Mouse (Mus musculus): Measurements from ENCODE around the gene Slc39a11.
"Not testable (repeated sequence)": the region's sequence is repeated elsewhere in the genome, so short reads cannot be mapped to it uniquely, and the experiment has no call there.

Slc39a11 gene

DNA sequence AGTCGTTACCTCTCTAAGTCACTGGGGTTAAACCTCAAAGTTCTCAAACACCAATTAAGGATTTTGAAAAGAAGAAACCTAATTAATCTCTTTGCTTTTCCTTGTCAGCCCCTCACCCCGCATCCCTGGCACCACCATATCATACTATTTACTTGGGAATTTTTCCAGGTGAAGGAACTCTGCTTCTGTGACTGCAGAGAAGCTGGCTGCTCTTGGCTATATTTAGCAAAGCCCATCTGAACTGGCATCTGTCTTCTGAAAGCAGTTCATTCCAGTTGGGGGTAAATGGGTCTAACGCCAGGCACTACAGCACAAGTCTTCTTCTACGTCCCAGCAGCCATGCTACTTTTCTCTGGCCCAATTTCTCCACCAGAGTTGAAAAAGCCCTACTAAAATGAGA is 23.7 kb upstream of the Slc39a11 start:
- in situ Hi-C loops (cut with MboI; ENCODE audit: low pct_unique_long_range_greater_than_20kb in 1 of 2, low sequenced_read_pairs in 2 of 2, unreplicated experiment in 1 of 2): no loop called here

DNA sequence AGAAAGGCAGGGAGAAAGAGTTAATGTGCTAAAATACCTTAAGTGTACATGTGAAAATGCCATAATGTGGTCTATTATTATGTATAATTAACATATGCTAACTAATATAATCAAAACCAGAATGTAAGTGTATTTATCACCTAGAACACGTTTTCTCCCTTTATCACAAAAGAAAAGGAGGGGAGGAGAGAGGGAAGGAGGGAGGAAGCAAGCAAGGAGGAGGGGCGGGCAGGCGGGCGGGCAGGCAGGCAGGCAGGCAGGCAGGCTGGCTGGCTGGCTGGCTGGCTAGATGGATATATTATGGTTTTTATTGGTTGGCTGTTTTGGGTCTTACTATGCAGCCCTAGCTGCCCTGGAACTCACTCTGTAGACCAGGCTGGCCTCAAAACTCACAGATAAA is 19.8 kb upstream of the Slc39a11 start:
- in situ Hi-C loops (cut with MboI; ENCODE audit: low pct_unique_long_range_greater_than_20kb in 1 of 2, low sequenced_read_pairs in 2 of 2, unreplicated experiment in 1 of 2): no loop called here

DNA sequence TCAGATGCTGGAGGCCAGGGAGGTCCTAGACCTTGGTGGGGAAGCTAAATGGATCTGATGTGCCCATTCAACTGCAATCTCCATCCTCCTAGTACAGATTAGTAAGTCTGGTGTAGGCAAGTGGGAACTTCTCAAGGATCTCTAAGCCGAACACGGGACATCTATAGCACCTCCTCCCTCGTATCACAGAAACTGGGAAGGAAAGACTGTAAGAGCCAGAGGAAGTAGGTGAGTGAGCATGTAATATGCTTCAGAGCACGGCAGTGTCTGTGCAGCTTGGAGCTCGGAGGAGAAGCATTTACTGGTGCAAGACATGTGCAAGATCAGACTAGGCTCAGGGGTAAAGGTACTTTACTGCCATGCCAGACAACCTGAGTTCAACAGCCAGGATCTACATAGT is 19.0 kb upstream of the Slc39a11 start:
- in situ Hi-C loops (cut with MboI; ENCODE audit: low pct_unique_long_range_greater_than_20kb in 1 of 2, low sequenced_read_pairs in 2 of 2, unreplicated experiment in 1 of 2): no loop called here

DNA sequence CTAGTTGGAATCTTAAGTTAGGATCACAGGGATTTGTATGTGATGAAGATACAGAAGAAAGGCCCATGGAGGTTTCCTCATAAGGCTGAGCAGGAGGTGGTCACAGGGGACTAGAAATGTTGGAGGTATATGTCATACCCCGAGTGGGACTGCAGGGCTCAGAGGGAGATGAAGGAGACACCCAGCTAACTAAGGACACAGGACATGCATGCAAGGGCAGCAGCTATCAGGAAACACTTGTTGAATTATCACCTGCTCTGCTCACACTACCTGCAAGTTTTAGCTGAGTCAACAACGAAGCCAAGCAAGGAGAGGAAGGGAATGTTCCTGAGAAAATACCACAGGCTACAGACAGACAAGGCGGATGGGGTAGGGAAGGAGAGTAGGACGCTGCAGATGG is 17.8 kb upstream of the Slc39a11 start:
- in situ Hi-C loops (cut with MboI; ENCODE audit: low pct_unique_long_range_greater_than_20kb in 1 of 2, low sequenced_read_pairs in 2 of 2, unreplicated experiment in 1 of 2): no loop called here

DNA sequence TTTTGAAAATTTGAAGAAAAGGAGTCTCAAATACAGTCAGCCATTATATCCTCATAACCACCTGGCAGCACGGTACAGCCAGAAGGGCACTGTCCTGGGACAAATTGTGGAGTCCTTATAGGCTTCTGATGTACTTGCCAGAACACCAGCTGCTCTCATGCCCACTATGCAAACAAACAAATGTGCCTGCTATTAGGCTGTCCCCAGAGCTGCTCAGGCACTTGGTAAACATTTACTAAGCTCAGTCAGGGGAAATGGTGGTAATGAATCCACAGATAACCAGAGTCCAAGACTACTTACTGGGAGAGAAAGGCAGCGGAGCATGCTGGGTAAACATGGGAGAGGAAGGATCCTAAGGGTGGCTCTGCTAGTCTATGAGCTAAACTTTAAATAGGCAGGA is 17.2 kb upstream of the Slc39a11 start:
- in situ Hi-C loops (cut with MboI; ENCODE audit: low pct_unique_long_range_greater_than_20kb in 1 of 2, low sequenced_read_pairs in 2 of 2, unreplicated experiment in 1 of 2): no loop called here

DNA sequence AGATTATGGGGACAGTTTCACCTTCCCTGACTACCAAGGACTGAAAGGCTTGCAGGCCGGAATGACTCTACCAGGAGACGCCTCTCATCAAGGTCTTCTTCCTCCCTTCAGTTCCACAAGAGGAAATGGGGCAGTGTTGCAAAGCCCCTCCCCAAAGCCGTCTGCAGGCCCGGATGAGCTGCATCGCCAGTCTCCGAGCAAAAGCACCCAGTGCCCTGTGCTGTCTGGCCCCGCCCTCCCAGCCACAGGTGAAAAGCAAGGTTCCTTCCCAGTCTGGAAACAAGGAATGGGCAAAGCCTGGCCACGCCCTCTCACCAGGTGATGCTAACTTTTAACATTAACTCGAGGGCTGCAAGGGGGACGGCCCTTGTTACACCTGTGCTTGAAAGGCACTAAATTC is 16.8 kb upstream of the Slc39a11 start:
- in situ Hi-C loops (cut with MboI; ENCODE audit: low pct_unique_long_range_greater_than_20kb in 1 of 2, low sequenced_read_pairs in 2 of 2, unreplicated experiment in 1 of 2): no loop called here

DNA sequence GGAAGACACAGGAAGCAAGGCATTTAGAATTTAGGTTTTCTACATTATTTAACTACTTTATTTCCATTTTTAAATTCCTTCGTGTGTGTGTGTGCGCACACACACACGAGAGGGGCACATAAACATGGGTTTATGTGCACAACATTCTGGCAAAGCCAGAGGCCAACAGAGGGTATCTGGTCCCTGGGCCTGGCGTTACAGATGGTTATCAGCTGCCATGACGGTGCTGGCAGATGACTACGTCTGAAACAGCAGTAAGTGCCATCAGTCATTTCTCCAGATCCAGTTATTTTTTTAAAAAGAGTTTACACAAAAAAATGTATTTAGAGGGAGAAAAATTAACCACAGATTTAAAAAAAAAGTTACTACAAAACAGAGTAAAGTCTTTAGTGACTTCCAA is 16.3 kb upstream of the Slc39a11 start:
- in situ Hi-C loops (cut with MboI; ENCODE audit: low pct_unique_long_range_greater_than_20kb in 1 of 2, low sequenced_read_pairs in 2 of 2, unreplicated experiment in 1 of 2): no loop called here

DNA sequence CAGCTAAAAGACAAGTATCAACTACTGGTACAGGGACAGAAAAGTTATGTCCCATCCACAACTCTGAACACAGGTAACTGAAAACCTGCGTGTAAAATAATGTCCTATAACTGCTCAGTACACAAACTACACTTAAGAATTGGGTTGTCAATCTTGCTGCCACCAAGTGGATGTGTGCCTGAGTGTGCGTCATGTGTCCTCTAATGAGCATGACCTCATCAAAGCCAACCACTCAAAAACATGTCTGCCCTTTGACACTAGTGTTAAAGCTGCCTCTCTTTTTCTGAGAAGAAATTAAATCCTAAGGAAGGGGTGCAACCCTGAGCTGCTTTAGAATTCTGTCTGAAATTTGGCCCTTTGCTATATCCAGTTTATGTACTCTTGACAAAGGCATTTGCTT is 14.4 kb upstream of the Slc39a11 start:
- in situ Hi-C loops (cut with MboI; ENCODE audit: low pct_unique_long_range_greater_than_20kb in 1 of 2, low sequenced_read_pairs in 2 of 2, unreplicated experiment in 1 of 2): no loop called here

DNA sequence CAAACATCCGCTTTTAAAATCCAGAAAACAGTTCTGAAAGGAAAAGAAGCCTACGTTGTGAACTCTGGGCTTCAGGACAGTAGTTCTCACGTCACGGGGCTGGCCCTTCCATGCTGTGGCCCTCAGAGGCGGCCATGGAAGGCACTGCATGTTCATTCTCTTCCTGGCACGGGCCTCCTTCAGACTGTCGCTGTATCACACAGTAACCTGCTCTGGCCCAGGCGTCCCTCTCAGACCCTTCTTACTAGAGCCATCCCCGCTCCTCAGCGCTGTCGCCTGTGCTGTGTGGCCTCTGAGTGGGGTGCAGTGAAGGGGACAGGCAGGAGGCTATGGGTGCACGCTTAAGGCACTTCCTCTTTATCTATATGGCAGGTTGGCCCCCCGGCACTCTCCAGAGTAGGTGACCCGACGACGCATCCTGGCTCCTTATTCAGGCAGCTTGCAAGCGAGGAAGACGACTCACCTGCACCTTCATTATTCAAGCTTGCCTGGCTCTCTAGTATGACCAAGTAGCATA is 12.0 kb upstream of the Slc39a11 start:
- in situ Hi-C loops (cut with MboI; ENCODE audit: low pct_unique_long_range_greater_than_20kb in 1 of 2, low sequenced_read_pairs in 2 of 2, unreplicated experiment in 1 of 2): no loop called here

DNA sequence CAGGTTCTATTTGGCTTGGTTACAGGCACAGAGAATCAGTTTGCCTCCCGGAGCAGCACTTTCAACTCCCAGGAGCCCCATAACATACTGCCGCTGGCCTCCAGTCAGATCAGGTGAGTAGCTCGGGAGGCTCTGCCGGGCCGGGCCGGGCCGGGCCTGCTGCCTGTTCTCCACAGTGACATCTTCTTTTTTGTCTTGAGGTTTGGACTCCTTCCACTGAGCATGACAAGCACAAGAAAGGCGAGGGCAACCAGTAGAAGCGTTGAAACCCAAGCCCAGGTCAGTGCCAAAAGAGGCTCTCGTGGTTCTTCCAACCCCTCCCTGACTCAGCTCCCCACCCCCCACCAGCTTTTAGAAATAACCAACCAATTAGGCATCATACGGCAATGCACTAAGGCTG is 11.1 kb upstream of the Slc39a11 start:
- in situ Hi-C loops (cut with MboI; ENCODE audit: low pct_unique_long_range_greater_than_20kb in 1 of 2, low sequenced_read_pairs in 2 of 2, unreplicated experiment in 1 of 2): no loop called here

DNA sequence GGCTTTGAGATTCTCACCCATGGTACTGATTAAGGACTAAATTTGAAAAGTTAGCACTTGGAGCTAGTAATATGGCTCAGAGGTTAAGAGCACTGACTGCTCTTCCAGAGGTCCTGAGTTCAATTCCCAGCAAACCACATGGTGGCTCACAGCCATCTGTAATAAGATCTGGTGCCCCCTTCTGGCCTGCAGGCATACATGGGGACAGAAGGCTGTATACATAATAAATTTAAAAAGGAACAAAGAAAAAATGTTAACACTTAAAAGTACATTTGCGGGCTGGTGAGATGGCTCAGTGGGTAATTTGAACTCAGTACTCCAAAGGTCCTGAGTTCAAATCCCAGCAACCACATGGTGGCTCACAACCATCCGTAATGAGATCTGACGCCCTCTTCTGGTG is 10.3 kb upstream of the Slc39a11 start:
- in situ Hi-C loops (cut with MboI; ENCODE audit: low pct_unique_long_range_greater_than_20kb in 1 of 2, low sequenced_read_pairs in 2 of 2, unreplicated experiment in 1 of 2): not testable (repeated sequence)

DNA sequence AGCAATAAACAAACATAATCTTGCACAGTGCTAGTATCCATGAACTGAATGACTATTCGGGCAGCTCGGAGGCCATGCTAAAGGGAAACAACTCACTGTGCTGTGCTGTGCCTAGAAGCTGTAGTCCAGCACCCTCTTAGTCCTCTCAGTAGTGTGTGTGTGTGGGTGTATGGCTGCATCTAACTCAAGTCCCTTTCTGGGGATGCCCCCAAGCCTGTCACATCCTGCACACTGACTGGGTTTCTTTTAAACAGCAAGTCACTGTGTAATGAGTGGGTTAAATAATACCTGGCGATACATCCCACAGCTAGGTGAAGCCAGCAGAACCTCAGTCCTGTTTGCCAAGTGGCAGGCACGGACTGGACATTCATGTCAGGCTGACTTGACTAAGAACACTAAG is 8.9 kb upstream of the Slc39a11 start:
- in situ Hi-C loops (cut with MboI; ENCODE audit: low pct_unique_long_range_greater_than_20kb in 1 of 2, low sequenced_read_pairs in 2 of 2, unreplicated experiment in 1 of 2): no loop called here

DNA sequence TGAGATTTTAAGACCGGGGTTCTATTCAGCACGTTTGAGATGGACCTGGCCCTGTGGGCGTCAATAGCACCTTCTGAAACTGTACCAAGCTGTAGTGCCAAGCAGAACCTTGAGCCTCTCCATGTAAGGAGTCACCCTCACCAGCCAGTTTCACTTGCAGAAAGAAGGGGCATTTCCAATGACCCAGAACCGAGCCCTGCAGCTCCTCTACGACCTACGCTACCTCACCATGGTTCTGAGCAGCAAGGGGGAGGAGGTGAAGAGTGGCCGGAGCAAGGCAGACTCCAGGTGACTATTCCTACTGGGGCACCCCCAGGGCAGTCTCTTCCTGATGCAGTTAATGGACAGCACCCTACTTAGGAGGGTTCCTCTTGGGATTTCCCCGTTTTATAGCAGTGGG is 8.4 kb upstream of the Slc39a11 start:
- in situ Hi-C loops (cut with MboI; ENCODE audit: low pct_unique_long_range_greater_than_20kb in 1 of 2, low sequenced_read_pairs in 2 of 2, unreplicated experiment in 1 of 2): no loop called here

DNA sequence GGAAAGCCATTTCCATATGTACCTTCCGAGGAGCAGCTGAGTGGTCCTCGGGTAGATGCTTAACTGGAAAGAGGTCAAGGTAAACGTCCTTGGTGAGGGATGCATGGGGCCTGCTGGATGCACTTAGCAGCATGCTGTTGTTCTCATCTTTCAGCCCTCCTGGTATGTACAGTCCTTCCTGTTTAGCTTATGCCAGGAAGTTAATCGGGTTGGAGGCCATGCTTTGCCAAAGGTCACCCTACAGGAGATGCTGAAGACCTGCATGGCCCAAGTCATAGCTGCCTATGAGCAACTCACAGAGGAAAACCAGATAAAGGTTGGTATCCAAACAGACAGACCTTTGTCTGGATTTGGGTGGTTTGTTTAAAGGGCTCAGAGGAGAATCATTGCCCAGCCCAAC is 7.3 kb upstream of the Slc39a11 start:
- in situ Hi-C loops (cut with MboI; ENCODE audit: low pct_unique_long_range_greater_than_20kb in 1 of 2, low sequenced_read_pairs in 2 of 2, unreplicated experiment in 1 of 2): no loop called here

DNA sequence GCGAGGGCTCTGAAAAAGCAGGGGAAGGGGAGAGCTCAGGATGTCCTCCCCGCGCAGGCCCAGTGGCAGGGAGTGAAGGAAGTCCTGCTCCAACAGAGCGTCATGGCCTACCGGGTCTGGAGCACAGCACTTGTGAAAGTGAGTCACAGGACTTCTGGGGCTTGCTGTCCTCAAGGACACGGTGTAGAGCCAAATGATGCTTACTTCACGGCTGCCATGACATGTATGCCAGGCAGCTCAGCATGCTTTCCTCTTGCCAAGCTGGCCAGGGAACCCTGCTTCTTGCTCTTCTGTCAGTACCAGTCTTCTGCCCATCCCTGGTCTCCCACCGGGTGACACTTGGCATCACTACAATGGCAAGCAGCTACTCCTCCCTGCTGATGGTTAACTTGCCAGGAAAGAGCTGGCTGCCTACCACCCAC is 6.6 kb upstream of the Slc39a11 start:
- in situ Hi-C loops (cut with MboI; ENCODE audit: low pct_unique_long_range_greater_than_20kb in 1 of 2, low sequenced_read_pairs in 2 of 2, unreplicated experiment in 1 of 2): no loop called here

DNA sequence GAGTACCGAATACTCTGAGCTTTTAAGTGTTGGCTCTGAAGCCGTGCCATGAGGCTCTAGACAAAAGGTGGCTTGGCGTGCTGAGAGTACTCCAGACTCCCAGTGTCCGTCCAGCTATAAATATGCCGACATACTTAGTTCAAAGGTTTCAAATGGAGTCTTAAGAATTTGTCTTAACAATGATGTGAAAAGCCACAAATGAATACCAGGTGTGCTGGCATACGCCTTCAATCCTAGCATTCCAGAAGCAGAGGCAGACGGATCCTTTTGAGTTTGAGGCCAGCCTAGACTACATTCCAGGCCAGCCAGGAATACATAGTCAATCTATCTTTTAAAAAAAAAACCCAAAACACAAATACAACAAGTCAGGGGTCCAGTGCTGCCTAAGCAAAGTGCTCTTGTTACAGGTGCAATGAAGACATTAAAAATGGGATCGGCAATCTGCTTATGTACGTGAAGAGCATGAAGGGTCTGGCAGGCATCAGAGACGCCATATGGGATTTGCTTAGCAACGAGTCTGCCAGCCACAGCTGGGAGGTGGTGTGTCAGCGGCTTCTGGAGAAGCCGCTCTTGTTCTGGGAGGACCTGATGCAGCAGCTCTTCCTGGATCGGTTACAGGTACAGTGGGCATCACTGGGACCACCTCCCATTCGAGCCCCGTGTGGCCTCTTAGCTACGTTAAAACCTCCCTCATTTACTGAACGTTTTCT is 4.8 kb upstream of the Slc39a11 start:
- in situ Hi-C loops (cut with MboI; ENCODE audit: low pct_unique_long_range_greater_than_20kb in 1 of 2, low sequenced_read_pairs in 2 of 2, unreplicated experiment in 1 of 2): no loop called here

DNA sequence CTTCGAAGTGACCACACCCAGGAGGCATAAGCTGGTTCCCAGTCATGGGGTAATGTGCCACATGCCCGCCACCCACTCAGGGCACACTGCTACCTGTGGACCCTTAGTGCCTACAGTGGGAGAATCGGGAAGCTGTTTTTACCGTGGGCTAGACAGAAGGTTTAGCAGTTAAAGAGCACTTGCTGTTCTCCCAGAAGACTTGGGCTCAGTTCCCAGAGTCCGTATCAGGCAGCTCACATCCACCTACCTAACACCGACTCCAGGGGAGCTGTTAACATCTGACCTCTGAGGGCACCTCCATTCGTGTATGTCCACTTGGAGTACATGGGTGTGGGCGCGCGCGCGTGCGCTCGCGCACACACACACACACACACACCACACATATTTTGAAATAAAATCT is 4.2 kb upstream of the Slc39a11 start:
- in situ Hi-C loops (cut with MboI; ENCODE audit: low pct_unique_long_range_greater_than_20kb in 1 of 2, low sequenced_read_pairs in 2 of 2, unreplicated experiment in 1 of 2): no loop called here

DNA sequence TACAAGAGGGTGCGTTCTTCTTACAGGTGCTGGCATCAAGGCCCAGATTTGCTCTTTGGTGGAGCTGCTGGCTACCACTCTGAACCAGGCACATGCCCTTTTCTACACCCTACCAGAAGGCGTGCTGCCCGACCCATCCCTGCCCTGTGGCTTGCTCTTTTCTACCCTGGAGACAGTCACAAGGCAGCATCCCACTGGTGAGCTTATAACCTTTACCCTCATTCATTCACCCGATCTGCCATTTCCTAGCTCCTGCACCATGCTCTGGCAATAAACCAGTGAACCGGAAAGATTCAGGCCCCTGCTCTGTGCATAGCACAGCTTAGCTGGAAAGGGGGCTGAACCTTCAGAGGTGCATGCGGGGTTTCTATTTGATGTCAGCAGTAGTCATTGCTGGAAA is 2.6 kb upstream of the Slc39a11 start:
- in situ Hi-C loops (cut with MboI; ENCODE audit: low pct_unique_long_range_greater_than_20kb in 1 of 2, low sequenced_read_pairs in 2 of 2, unreplicated experiment in 1 of 2): no loop called here

DNA sequence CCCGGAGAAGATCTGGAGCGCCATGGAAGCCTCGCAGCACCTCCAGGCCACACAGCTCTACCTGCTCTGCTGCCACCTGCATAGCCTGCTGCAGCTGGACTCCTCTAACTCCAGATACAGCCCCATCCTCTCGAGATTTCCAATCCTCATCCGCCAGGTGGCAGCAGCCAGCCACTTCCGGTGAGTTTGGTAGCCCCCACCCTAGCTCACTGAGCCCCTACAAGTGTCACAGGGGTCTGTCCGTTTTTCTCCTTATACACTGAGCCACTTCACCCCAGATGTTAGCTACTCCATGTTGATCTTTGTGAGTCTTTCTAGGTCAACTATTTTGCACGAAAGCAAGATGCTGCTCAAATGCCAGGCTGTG is 2.0 kb upstream of the Slc39a11 start:
- in situ Hi-C loops (cut with MboI; ENCODE audit: low pct_unique_long_range_greater_than_20kb in 1 of 2, low sequenced_read_pairs in 2 of 2, unreplicated experiment in 1 of 2): no loop called here

DNA sequence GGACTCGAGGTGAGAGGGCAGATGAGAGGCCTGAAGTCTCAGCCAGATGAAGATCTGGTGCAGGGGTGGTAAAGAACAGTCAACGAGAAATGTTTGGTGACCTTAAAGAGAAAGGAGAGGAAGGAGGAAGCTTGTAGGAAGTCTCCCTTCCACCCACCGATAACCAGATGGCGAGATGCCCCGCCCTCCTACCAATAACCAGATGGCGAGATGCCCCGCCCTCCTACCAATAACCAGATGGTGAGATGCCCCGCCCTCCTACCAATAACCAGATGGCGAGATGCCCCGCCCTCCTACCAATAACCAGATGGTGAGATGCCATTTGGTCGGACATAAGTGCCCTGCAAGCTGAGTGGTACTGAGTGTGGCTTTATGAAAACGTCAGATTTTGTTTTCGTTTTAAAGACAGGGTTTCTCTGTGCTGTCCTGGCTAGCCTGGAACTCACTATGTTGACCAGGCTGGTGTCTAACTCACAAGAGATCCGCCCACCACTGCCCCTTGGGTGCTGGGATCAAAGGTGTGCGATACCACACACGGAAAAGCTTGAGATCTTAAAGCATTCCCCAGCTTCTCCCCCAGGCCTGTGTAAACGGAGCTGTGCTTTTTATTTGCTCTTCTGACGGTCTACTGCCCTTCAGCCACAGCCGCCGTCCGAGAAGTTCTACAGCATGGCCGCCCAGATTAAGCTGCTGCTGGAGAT is 1.5 kb upstream of the Slc39a11 start:
- in situ Hi-C loops (cut with MboI; ENCODE audit: low pct_unique_long_range_greater_than_20kb in 1 of 2, low sequenced_read_pairs in 2 of 2, unreplicated experiment in 1 of 2): no loop called here
